Mouse (Mus musculus) kidney, embryonic 14.5 days (tissue): Measurements from ENCODE around the gene Surf1. TPM values are rescaled to one million over a fixed set of nuclear protein-coding genes. Genes with fewer than 3 reads are reported as not detected.

Experiments used
- ATAC-seq: fragments of 200-750 bp; cut with Nextera tagmentation; 2 replicates; pipeline ENCODE4 v1.8.0; 2017; ENCODE audit warnings: moderate number of reproducible peaks, mild to moderate bottlenecking, moderate TSS enrichment, moderate library complexity; ENCODE audit not compliant: low FRiP score, low TSS enrichment
- H3K27ac ChIP-seq: fragments of 300-500 bp; sonication (generic); 2 replicates; pipeline ENCODE4 v1.5.1; 2014; ENCODE audit warnings: low read depth, mild to moderate bottlenecking, low read length, moderate library complexity, mixed read lengths
- H3K27me3 ChIP-seq: fragments of 300-500 bp; sonication (generic); 2 replicates; pipeline ENCODE4 v1.6.1; 2014; ENCODE audit warnings: mild to moderate bottlenecking, low read length; ENCODE audit not compliant: control insufficient read depth, insufficient read depth
- H3K36me3 ChIP-seq: fragments of 300-500 bp; sonication (generic); 2 replicates; pipeline ENCODE4 v1.6.1; 2014; ENCODE audit warnings: low read length, mixed read lengths; ENCODE audit not compliant: control insufficient read depth, insufficient read depth
- H3K4me1 ChIP-seq: fragments of 300-500 bp; sonication (generic); 2 replicates; pipeline ENCODE4 v1.6.1; 2014; ENCODE audit warnings: low read length, mixed read lengths; ENCODE audit not compliant: control insufficient read depth, insufficient read depth
- H3K4me2 ChIP-seq: fragments of 300-500 bp; sonication (generic); replicated peaks from 2 replicates; pipeline ENCODE4 v1.6.1; 2014; ENCODE audit warnings: low read depth, mild to moderate bottlenecking, low read length
- H3K4me3 ChIP-seq: fragments of 300-500 bp; sonication (generic); 2 replicates; pipeline ENCODE4 v1.5.1; 2014; ENCODE audit warnings: mild to moderate bottlenecking, low read length
- H3K9ac ChIP-seq: fragments of 300-500 bp; sonication (generic); 2 replicates; pipeline ENCODE4 v1.6.1; 2014; ENCODE audit warnings: low read depth, mild to moderate bottlenecking, low read length, moderate library complexity
- H3K9me3 ChIP-seq: fragments of 300-500 bp; sonication (generic); 2 replicates; pipeline ENCODE4 v1.6.1; 2016; ENCODE audit warnings: low read length; ENCODE audit not compliant: control insufficient read depth
- WGBS: fragments of 180-500 bp; shearing (Covaris S2); extraction: QIAGEN DNeasy Blood & Tissue Kit; methylation state at CpG from one replicate; pipeline ENCODE4 v1.1.7; 2014; 5-methylcytosine and 5-hydroxymethylcytosine counted together
- polyA plus RNA-seq: library from polyadenylated mRNA; unstranded; fragments of >200 nt; fragmentation: Nextera tagmentation; extraction: Ambion mirVana; gene quantifications from 2 replicates; pipeline ENCODE4 v1.2.1, GENCODE M21; 2014

Gene Surf1
- 48.1 and 51.1 TPM in 2 replicates for polyA plus RNA-seq

- Histone ChIP-seq H3K36me3 (peaks cover 62% of the 10 kb centered on the region), H3K27ac (peak within 1 kb of the TSS; percentile 62; the same call in 1 of the 2 replicates), H3K4me3 (peak within 1 kb of the TSS; percentile 79), H3K4me2 (peak within 1 kb of the TSS; percentile 97), H3K9ac (peak within 1 kb of the TSS; percentile 76), H3K4me1 (peaks cover 29% of the 10 kb centered on the region), H3K27me3 (no peaks in the 10 kb centered on the region), H3K9me3 (no peaks in the 10 kb centered on the region)
- WGBS, result 2% methylated on average over 47 of the region's 47 CpGs
- ATAC-seq, result peak; percentile 65
Measured at GRCm38 (mm10) chr2:26915927-26916728, at the start of gene Surf1, which contains the start of gene Surf2. TSS of gene Surf1 (minus strand) at chr2:26916530. TSS of gene Surf2 (plus strand) at chr2:26916367.

GRCm38 (mm10) chr2:26964724-26965370 is 48.5 kb upstream of the Surf1 start:
- H3K4me2 ChIP-seq, result peak overlapping the region; percentile 86
- peak overlapping the region; percentile 94 for H3K9ac ChIP-seq
- peak overlapping the region; percentile 85 for H3K4me3 ChIP-seq
- no peaks in the 10 kb centered on the region for H3K9me3 ChIP-seq
- peak overlapping the region; percentile 98 for H3K27ac ChIP-seq
- H3K36me3 ChIP-seq, result peaks cover 23% of the 10 kb centered on the region
- 19% methylated on average over 14 of the region's 14 CpGs for WGBS
- ATAC-seq, result peak; percentile 3; the same call in 1 of the 2 replicates
- H3K27me3 ChIP-seq, result no peaks in the 10 kb centered on the region
- H3K4me1 ChIP-seq, result peaks cover 10% of the 10 kb centered on the region

- peak within 1 kb of the TSS; percentile 94 for H3K9ac ChIP-seq
- H3K27ac ChIP-seq, result peak within 1 kb of the TSS; percentile 98
- H3K4me2 ChIP-seq, result peak within 1 kb of the TSS; percentile 86
- WGBS, result under 1% methylated on average over 50 of the region's 50 CpGs
- no peaks in the 10 kb centered on the region for H3K9me3 ChIP-seq
- peaks cover 10% of the 10 kb centered on the region for H3K4me1 ChIP-seq
- H3K4me3 ChIP-seq, result peak within 1 kb of the TSS; percentile 85
- ATAC-seq, result peak; percentile 95
- no peaks in the 10 kb centered on the region for H3K27me3 ChIP-seq
- H3K36me3 ChIP-seq, result peaks cover 28% of the 10 kb centered on the region
Measured at GRCm38 (mm10) chr2:26963923-26964723, 47.8 kb upstream of the Surf1 start, which contains the start of gene Rexo4. TSS of gene Rexo4 (minus strand) at chr2:26964386.

- Histone ChIP-seq H3K9me3 (no peaks in the 10 kb centered on the region), H3K9ac (no peak overlapping the region), H3K36me3 (peaks cover 58% of the 10 kb centered on the region), H3K4me2 (no peak overlapping the region), H3K27me3 (no peaks in the 10 kb centered on the region), H3K4me3 (no peak overlapping the region), H3K4me1 (peaks cover 10% of the 10 kb centered on the region), H3K27ac (no peak overlapping the region)
- WGBS, result 70% methylated on average over 4 of the region's 4 CpGs
- no peak for ATAC-seq
Measured at GRCm38 (mm10) chr2:26960756-26961155, 44.4 kb upstream of the Surf1 start.

GRCm38 (mm10) chr2:26957488-26957859 is 41.1 kb upstream of the Surf1 start:
- WGBS, result 92% methylated on average over 2 of the region's 2 CpGs
- no peak for ATAC-seq
- no peak overlapping the region for H3K27ac ChIP-seq
- H3K4me1 ChIP-seq, result peaks cover 4% of the 10 kb centered on the region; the same call in 1 of the 2 replicates
- no peaks in the 10 kb centered on the region for H3K9me3 ChIP-seq
- H3K36me3 ChIP-seq, result peaks cover 89% of the 10 kb centered on the region
- H3K9ac ChIP-seq, result no peak overlapping the region
- H3K4me2 ChIP-seq, result no peak overlapping the region
- H3K27me3 ChIP-seq, result no peaks in the 10 kb centered on the region
- no peak overlapping the region for H3K4me3 ChIP-seq

- Histone ChIP-seq H3K27ac (no peak overlapping the region), H3K27me3 (no peaks in the 10 kb centered on the region), H3K36me3 (peaks cover 90% of the 10 kb centered on the region), H3K4me2 (no peak overlapping the region), H3K4me1 (peaks cover 1% of the 10 kb centered on the region; the same call in 1 of the 2 replicates), H3K9me3 (no peaks in the 10 kb centered on the region), H3K4me3 (no peak overlapping the region), H3K9ac (no peak overlapping the region)
- ATAC-seq, result no peak
- WGBS, result 93% methylated on average over 12 of the region's 12 CpGs
Measured at GRCm38 (mm10) chr2:26956811-26957487, 40.6 kb upstream of the Surf1 start.

- Histone ChIP-seq H3K4me3 (no peak overlapping the region), H3K27ac (no peak overlapping the region), H3K9me3 (no peaks in the 10 kb centered on the region), H3K4me1 (no peaks in the 10 kb centered on the region), H3K27me3 (no peaks in the 10 kb centered on the region), H3K4me2 (no peak overlapping the region), H3K9ac (no peak overlapping the region), H3K36me3 (peaks cover 85% of the 10 kb centered on the region)
- 89% methylated on average over 2 of the region's 2 CpGs for WGBS
- ATAC-seq, result no peak
Measured at GRCm38 (mm10) chr2:26954735-26955395, 38.5 kb upstream of the Surf1 start.

- ATAC-seq, result no peak
- Histone ChIP-seq H3K9me3 (no peaks in the 10 kb centered on the region), H3K4me1 (no peaks in the 10 kb centered on the region), H3K27ac (no peak overlapping the region), H3K9ac (no peak overlapping the region), H3K4me2 (no peak overlapping the region), H3K27me3 (no peaks in the 10 kb centered on the region), H3K36me3 (peaks cover 72% of the 10 kb centered on the region), H3K4me3 (no peak overlapping the region)
- 79% methylated on average over 8 of the region's 8 CpGs for WGBS
Measured at GRCm38 (mm10) chr2:26952866-26953265, 36.5 kb upstream of the Surf1 start.
